Mouse (Mus musculus) testis, adult 2 months (tissue): ENCODE results near the gene Mycn. TPM values are rescaled to one million over a fixed set of nuclear protein-coding genes. Genes with fewer than 3 reads are reported as not detected.

Experiments used
- H3K27ac ChIP-seq: fragments of 200-500 bp; 2 replicates; pipeline ENCODE4 v1.5.1; 2012; ENCODE audit warnings: low read depth, low read length; ENCODE audit not compliant: control insufficient read depth, insufficient read depth
- H3K27me3 ChIP-seq: fragments of 200-500 bp; 2 replicates; pipeline ENCODE4 v1.6.1; 2012; ENCODE audit warnings: mild to moderate bottlenecking, low read length, moderate library complexity; ENCODE audit not compliant: control insufficient read depth, insufficient read depth
- H3K36me3 ChIP-seq: fragments of 200-500 bp; 2 replicates; pipeline ENCODE4 v1.6.1; 2012; ENCODE audit warnings: mild to moderate bottlenecking, low read length; ENCODE audit not compliant: control insufficient read depth, insufficient read depth
- H3K4me1 ChIP-seq: fragments of 200-500 bp; 2 replicates; pipeline ENCODE4 v1.6.1; 2012; ENCODE audit warnings: low read length; ENCODE audit not compliant: control insufficient read depth, insufficient read depth
- H3K4me3 ChIP-seq: fragments of 200-500 bp; 2 replicates; pipeline ENCODE4 v1.5.1; 2012; ENCODE audit warnings: low read depth, mild to moderate bottlenecking, low read length, moderate library complexity, mixed read lengths; ENCODE audit not compliant: control insufficient read depth
- CTCF ChIP-seq: fragments of 200-500 bp; IDR thresholded peaks from 2 replicates; pipeline ENCODE4 v1.5.1; 2012; ENCODE audit warnings: low read depth, mild to moderate bottlenecking, inconsistent platforms, low read length, moderate library complexity; ENCODE audit not compliant: control insufficient read depth, insufficient read depth, insufficient replicate concordance
- POLR2A ChIP-seq: fragments of 200-500 bp; IDR thresholded peaks from 2 replicates; pipeline ENCODE4 v1.6.1; 2012; ENCODE audit warnings: low read depth, mild to moderate bottlenecking, inconsistent platforms, low read length, moderate library complexity; ENCODE audit not compliant: control insufficient read depth
- polyA plus RNA-seq: library from polyadenylated mRNA; depleted of rRNA; stranded (reverse); fragments of >200 nt; gene quantifications from 2 replicates; pipeline ENCODE4 v1.2.3, GENCODE M21; 2012

Gene Mycn
- polyA plus RNA-seq, 1 experiment, result 1.6 TPM

GRCm38 (mm10) chr12:12964856-12965255 lies 23.1 kb upstream of the Mycn start:
- no peak overlapping the region for H3K4me3 ChIP-seq
- no peaks in the 10 kb centered on the region for H3K27me3 ChIP-seq
- H3K4me1 ChIP-seq, result no peaks in the 10 kb centered on the region; the same call in 1 of the 2 replicates
- no peaks in the 10 kb centered on the region for H3K36me3 ChIP-seq
- no peak overlapping the region for H3K27ac ChIP-seq
- TF ChIP-seq CTCF (no peak), POLR2A (no peak)

DNA sequence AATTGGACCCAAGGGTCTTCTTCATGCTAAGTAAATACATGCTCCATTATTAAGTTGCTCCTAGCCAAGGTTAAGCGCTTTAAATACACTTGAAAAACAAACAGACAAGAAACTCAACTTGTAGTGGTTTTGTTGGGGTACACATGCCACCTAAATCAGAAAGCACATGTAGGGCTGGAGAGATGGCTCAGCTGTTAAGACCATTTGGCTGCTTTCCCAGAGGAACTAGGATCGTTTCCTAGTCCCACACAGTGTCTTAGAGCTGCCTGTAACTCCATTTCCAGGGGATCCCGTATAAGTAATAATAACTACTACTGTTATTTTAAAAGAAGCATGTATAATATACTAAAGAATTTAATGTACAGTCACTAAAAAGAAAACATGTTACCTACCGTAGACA lies 5.9 kb upstream of the Mycn start:
- TF ChIP-seq CTCF, result no peak
- no peak for TF ChIP-seq POLR2A
- H3K27ac ChIP-seq, result no peak overlapping the region

DNA sequence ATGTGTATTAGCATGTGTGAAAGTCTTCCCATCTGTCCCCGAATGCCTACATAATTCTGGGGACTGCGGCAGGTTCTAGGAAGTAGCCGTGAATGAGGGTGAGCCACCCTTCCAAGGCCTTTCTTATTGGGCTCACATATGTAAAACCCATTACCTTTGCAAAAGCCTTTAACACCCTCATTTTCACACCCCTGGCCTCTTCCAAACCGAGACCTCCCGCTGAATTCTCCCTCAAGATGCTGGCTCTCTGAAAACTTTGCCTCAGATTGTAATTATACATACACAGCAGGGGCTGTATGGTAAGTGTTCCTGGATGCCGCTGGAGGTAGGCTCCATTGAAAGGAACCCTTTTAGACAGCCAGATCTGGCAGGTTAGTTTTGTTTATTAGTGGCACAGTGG lies 1.6 kb upstream of the Mycn start:
- Histone ChIP-seq H3K36me3 (no peaks in the 10 kb centered on the region), H3K4me3 (no peak overlapping the region), H3K27ac (no peak overlapping the region), H3K27me3 (no peaks in the 10 kb centered on the region; the same call in 1 of the 2 replicates), H3K4me1 (peaks cover 8% of the 10 kb centered on the region)
- TF ChIP-seq CTCF, result no peak
- no peak for TF ChIP-seq POLR2A

More for the DNA sequence above, 5.9 kb upstream of the Mycn start:
- Histone ChIP-seq H3K36me3 (no peaks in the 10 kb centered on the region), H3K27me3 (no peaks in the 10 kb centered on the region; the same call in 1 of the 2 replicates), H3K4me3 (no peak overlapping the region), H3K4me1 (no peaks in the 10 kb centered on the region)

DNA sequence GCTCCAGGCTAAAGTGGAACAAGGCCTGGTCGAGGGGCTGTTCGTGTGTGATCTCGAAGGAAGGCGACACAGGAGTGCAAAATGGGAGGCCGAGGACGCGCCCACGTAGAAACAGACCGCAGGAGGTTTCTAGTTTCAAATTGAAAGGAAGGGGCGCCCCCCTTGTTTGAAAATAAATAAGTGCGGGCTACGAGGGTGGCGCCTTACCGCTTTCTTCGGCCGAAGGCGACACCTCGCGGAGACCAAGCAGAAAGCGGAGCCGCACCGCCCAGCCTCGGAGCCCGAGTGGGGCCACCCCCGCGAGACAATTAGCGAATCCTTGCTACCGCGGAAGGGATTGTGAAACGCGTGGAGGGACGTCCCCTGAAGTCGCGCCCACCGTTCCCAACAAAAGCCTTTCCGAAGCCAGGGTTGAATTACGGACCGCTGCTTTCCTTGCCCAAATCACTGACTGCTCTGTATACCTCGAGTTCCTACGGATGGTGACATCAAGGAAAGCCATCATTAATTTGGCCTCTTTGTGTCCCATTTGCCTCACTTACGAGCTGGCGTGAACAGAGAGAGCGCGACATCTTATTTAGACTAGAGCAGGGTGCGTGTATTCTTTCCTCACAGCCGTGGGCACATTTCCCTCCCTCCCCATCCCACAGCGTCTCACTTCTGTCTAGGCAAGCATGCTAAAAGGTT lies 793 bp upstream of the Mycn start:
- peak overlapping the region; percentile 70 for H3K27ac ChIP-seq
- H3K36me3 ChIP-seq, result no peaks in the 10 kb centered on the region
- TF ChIP-seq CTCF, result peak; percentile 28; the same call in 1 of the 2 replicates
- TF ChIP-seq POLR2A, result no peak
- H3K27me3 ChIP-seq, result no peaks in the 10 kb centered on the region; the same call in 1 of the 2 replicates
- peak overlapping the region; percentile 83 for H3K4me3 ChIP-seq
- H3K4me1 ChIP-seq, result peaks cover 8% of the 10 kb centered on the region

- Histone ChIP-seq H3K4me1 (peaks cover 8% of the 10 kb centered on the region), H3K4me3 (peak overlapping the region; percentile 75)
- TF ChIP-seq CTCF, result no peak
- TF ChIP-seq POLR2A, result no peak
These were observed 597 bp downstream of the Mycn start for GRCm38 (mm10) chr12:12941129-12941504.

GRCm38 (mm10) chr12:12940466-12941128 lies 1.1 kb downstream of the Mycn start:
- Histone ChIP-seq H3K27me3 (no peaks in the 10 kb centered on the region; the same call in 1 of the 2 replicates), H3K36me3 (no peaks in the 10 kb centered on the region), H3K27ac (peak overlapping the region; percentile 37), H3K4me3 (peak overlapping the region; percentile 75), H3K4me1 (peaks cover 8% of the 10 kb centered on the region)
- no peak for TF ChIP-seq CTCF
- TF ChIP-seq POLR2A, result no peak

More at GRCm38 (mm10) chr12:12941129-12941504, 597 bp downstream of the Mycn start:
- no peaks in the 10 kb centered on the region for H3K36me3 ChIP-seq
- peak overlapping the region; percentile 37 for H3K27ac ChIP-seq
- no peaks in the 10 kb centered on the region; the same call in 1 of the 2 replicates for H3K27me3 ChIP-seq

DNA sequence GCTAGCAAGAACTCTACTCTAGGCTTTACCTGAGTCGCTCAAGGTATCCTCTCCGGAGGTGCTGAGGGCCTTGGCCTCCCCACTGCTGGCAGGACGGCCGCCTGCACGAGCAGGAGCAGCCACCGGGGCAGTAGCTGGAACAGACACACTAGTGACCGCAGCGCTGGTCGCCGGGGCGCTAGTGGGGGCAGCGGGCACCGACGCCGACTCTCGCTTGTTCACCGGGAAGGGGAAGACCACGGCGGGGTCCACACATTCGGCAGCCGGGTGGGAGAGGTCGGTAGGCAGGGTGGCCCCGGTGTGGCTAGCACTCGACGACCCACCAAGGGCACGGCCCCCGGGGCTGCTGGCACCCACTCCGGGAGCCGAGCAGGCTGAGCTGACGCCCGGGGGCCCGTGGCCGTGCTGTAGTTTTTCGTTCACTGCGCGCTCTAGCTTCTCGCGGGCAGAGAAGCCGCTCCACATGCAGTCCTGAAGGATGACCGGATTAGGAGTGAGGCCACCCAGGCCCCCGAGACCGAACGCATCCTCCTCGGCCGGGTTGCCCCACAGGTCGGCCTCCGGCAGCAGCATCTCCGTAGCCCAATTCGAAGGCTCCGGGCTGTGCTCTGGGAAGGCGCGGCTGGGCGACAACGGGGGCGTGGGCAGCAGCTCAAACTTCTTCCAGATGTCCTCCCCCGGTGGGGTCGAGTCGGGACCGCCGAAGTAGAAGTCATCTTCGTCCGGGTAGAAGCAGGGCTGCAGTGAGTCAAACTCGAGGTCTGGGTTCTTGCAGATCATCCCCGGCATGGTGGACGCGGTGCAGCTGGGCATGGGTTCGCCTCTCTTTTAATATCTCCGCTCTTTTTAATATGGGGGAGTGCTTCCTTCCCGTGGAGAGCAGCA lies 1.9 kb downstream of the Mycn start:
- Histone ChIP-seq H3K36me3 (no peaks in the 10 kb centered on the region), H3K4me1 (peaks cover 8% of the 10 kb centered on the region), H3K27ac (no peak overlapping the region), H3K4me3 (peak overlapping the region; percentile 43), H3K27me3 (no peaks in the 10 kb centered on the region; the same call in 1 of the 2 replicates)
- TF ChIP-seq CTCF, result no peak
- TF ChIP-seq POLR2A, result no peak
